Mouse (Mus musculus): Measurements from ENCODE around the gene Mst1.

- no peak for TF ChIP-seq CTCF (IDR thresholded peaks at IDR 0.05; ENCODE audit: borderline replicate concordance, extremely low read depth, insufficient read depth, insufficient read length)
- no peak for TF ChIP-seq POLR2A (IDR thresholded peaks at IDR 0.05; ENCODE audit: borderline replicate concordance, extremely low read depth, insufficient read depth, insufficient read length, poor library complexity, severe bottlenecking)
Observed at GRCm38 (mm10) chr9:108099619-108100018, 19.4 kb downstream of the Mst1 start.

Measured in brain, embryonic 14.5 days (tissue).